Mouse (Mus musculus): Measurements from ENCODE around the gene Unc80. TPM values are rescaled to one million over a fixed set of nuclear protein-coding genes. Genes with fewer than 3 reads are reported as not detected.

Unc80 gene
- polyA plus RNA-seq, 2 experiments: 0.10 to 0.36 TPM

GRCm38 (mm10) chr1:66552396-66552966 lies 84.3 kb downstream of the Unc80 start:
- Histone ChIP-seq H3K9ac (ENCODE audit: low read depth, low read length, severe bottlenecking) (no peak overlapping the region), H3K4me1 (ENCODE audit: control insufficient read depth, insufficient read depth, low read length) (no peaks in the 10 kb centered on the region), H3K36me3 (ENCODE audit: control insufficient read depth, insufficient read depth, low read length) (no peaks in the 10 kb centered on the region), H3K27ac (replicated peaks; ENCODE audit: low read depth, low read length) (no peak overlapping the region), H3K4me3 (replicated peaks; ENCODE audit: low read length) (no peak overlapping the region), H3K4me2 (replicated peaks; ENCODE audit: low read depth, low read length, severe bottlenecking) (no peak overlapping the region), H3K9me3 (ENCODE audit: control insufficient read depth, low read length) (no peaks in the 10 kb centered on the region), H3K27me3 (ENCODE audit: control insufficient read depth, insufficient read depth, low read length) (no peaks in the 10 kb centered on the region)
- no peak for TF ChIP-seq POLR2A (IDR thresholded peaks at IDR 0.05; ENCODE audit: borderline replicate concordance, extremely low read depth, insufficient read depth, insufficient read length)
- WGBS: 26% methylated on average over 5 of the region's 5 CpGs
- ATAC-seq (ENCODE audit: low FRiP score, low read depth) (no peak), DNase-seq (ENCODE audit: low spot score) (no peak)

GRCm38 (mm10) chr1:66561636-66562270 lies 93.6 kb downstream of the Unc80 start:
- no peak overlapping the region for H3K4me2 ChIP-seq (replicated peaks; ENCODE audit: low read depth, low read length, severe bottlenecking)

DNA sequence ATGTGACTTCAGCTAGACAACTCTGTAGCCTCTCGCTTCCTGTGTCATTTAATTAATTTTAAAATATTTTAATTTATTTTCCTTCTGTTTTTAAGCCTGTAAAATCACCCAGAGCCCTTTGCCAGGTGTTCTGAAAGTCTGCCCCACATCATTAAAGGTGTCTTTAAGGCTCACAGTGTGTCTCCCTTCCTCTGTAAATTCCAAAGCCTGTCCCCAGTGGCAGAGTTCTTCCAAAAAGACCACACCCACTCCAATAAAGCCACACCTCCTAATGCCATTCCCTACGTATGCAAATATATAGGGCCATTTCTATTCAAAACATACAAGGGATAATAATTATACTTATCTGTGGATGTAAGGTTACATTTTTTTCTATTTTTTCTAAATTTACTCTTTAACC lies 94.2 kb downstream of the Unc80 start:
- Histone ChIP-seq H3K36me3 (ENCODE audit: control insufficient read depth, insufficient read depth, low read length) (no peaks in the 10 kb centered on the region), H3K4me2 (replicated peaks; ENCODE audit: low read depth, low read length, severe bottlenecking) (no peak overlapping the region), H3K27me3 (ENCODE audit: control insufficient read depth, insufficient read depth, low read length) (no peaks in the 10 kb centered on the region), H3K27ac (replicated peaks; ENCODE audit: low read depth, low read length) (no peak overlapping the region), H3K4me1 (ENCODE audit: control insufficient read depth, insufficient read depth, low read length) (peaks cover 8% of the 10 kb centered on the region; the same call in 1 of the 2 replicates), H3K9ac (ENCODE audit: low read depth, low read length, severe bottlenecking) (no peak overlapping the region), H3K4me3 (replicated peaks; ENCODE audit: low read length) (no peak overlapping the region), H3K9me3 (ENCODE audit: control insufficient read depth, low read length) (no peaks in the 10 kb centered on the region)
- ATAC-seq (ENCODE audit: low FRiP score, low read depth): peak; percentile 53
- no peak for TF ChIP-seq POLR2A (IDR thresholded peaks at IDR 0.05; ENCODE audit: borderline replicate concordance, extremely low read depth, insufficient read depth, insufficient read length)
- 23% methylated on average over 2 of the region's 2 CpGs for WGBS
- DNase-seq (ENCODE audit: low spot score): no peak

More at GRCm38 (mm10) chr1:66561636-66562270, 93.6 kb downstream of the Unc80 start:
- Histone ChIP-seq H3K4me3 (replicated peaks; ENCODE audit: low read length) (no peak overlapping the region), H3K9me3 (ENCODE audit: control insufficient read depth, low read length) (no peaks in the 10 kb centered on the region), H3K36me3 (ENCODE audit: control insufficient read depth, insufficient read depth, low read length) (no peaks in the 10 kb centered on the region), H3K27ac (replicated peaks; ENCODE audit: low read depth, low read length) (no peak overlapping the region), H3K4me1 (ENCODE audit: control insufficient read depth, insufficient read depth, low read length) (peaks cover 8% of the 10 kb centered on the region; the same call in 1 of the 2 replicates), H3K9ac (ENCODE audit: low read depth, low read length, severe bottlenecking) (no peak overlapping the region), H3K27me3 (ENCODE audit: control insufficient read depth, insufficient read depth, low read length) (no peaks in the 10 kb centered on the region)
- TF ChIP-seq POLR2A (IDR thresholded peaks at IDR 0.05; ENCODE audit: borderline replicate concordance, extremely low read depth, insufficient read depth, insufficient read length): no peak
- DNase-seq (ENCODE audit: low spot score): peak; percentile 15
- WGBS: 33% methylated on average over 1 of the region's 1 CpGs
- ATAC-seq (ENCODE audit: low FRiP score, low read depth): peak; percentile 78

- DNase-seq (ENCODE audit: low spot score): no peak
- no peak for TF ChIP-seq POLR2A (IDR thresholded peaks at IDR 0.05; ENCODE audit: borderline replicate concordance, extremely low read depth, insufficient read depth, insufficient read length)
- no peaks in the 10 kb centered on the region for H3K36me3 ChIP-seq (ENCODE audit: control insufficient read depth, insufficient read depth, low read length)
Observed at GRCm38 (mm10) chr1:66569736-66570135, 101.6 kb downstream of the Unc80 start.

GRCm38 (mm10) chr1:66597163-66597788 lies 129.1 kb downstream of the Unc80 start:
- peak; percentile 23 for DNase-seq (ENCODE audit: low spot score)
- Histone ChIP-seq H3K4me1 (ENCODE audit: control insufficient read depth, insufficient read depth, low read length) (0 out of 2 replicates have a peak, but pooled peaks cover 2% of the 10 kb centered on the region), H3K36me3 (ENCODE audit: control insufficient read depth, insufficient read depth, low read length) (no peaks in the 10 kb centered on the region), H3K27ac (replicated peaks; ENCODE audit: low read depth, low read length) (0 out of 2 replicates have a peak overlapping the region, but pooled peaks have one; percentile 8), H3K4me2 (replicated peaks; ENCODE audit: low read depth, low read length, severe bottlenecking) (no peak overlapping the region), H3K9me3 (ENCODE audit: control insufficient read depth, low read length) (no peaks in the 10 kb centered on the region), H3K9ac (ENCODE audit: low read depth, low read length, severe bottlenecking) (no peak overlapping the region), H3K4me3 (replicated peaks; ENCODE audit: low read length) (no peak overlapping the region), H3K27me3 (ENCODE audit: control insufficient read depth, insufficient read depth, low read length) (no peaks in the 10 kb centered on the region)
- ATAC-seq (ENCODE audit: low FRiP score, low read depth): peak; percentile 60; the same call in 1 of the 2 replicates
- no peak for TF ChIP-seq POLR2A (IDR thresholded peaks at IDR 0.05; ENCODE audit: borderline replicate concordance, extremely low read depth, insufficient read depth, insufficient read length)

More at GRCm38 (mm10) chr1:66569736-66570135, 101.6 kb downstream of the Unc80 start:
- no peak overlapping the region for H3K27ac ChIP-seq (replicated peaks; ENCODE audit: low read depth, low read length)
- no peaks in the 10 kb centered on the region for H3K27me3 ChIP-seq (ENCODE audit: control insufficient read depth, insufficient read depth, low read length)
- H3K9me3 ChIP-seq (ENCODE audit: control insufficient read depth, low read length): no peaks in the 10 kb centered on the region
- H3K4me1 ChIP-seq (ENCODE audit: control insufficient read depth, insufficient read depth, low read length): no peaks in the 10 kb centered on the region
- H3K4me3 ChIP-seq (replicated peaks; ENCODE audit: low read length): no peak overlapping the region
- no peak overlapping the region for H3K4me2 ChIP-seq (replicated peaks; ENCODE audit: low read depth, low read length, severe bottlenecking)
- no peak overlapping the region for H3K9ac ChIP-seq (ENCODE audit: low read depth, low read length, severe bottlenecking)
- no peak for ATAC-seq (ENCODE audit: low FRiP score, low read depth)
- WGBS: 84% methylated on average over 13 of the region's 13 CpGs
